Mouse (Mus musculus) spleen, adult 12 weeks (tissue): ENCODE measurements around the gene Cfap99.

Experiments used
- DNase-seq: peaks from one replicate; pipeline ENCODE4 v3.0.0; 2022; ENCODE audit warnings: low spot score

Gene Cfap99

GRCm38 (mm10) chr5:34334081-34334480, 45.7 kb downstream of the Cfap99 start:
- no peak for DNase-seq

- no peak for DNase-seq
These were observed 47.2 kb downstream of the Cfap99 start for GRCm38 (mm10) chr5:34335539-34336096.

GRCm38 (mm10) chr5:34336097-34336774, 47.8 kb downstream of the Cfap99 start, which contains the start of gene Rnf4:
Gene Rnf4, plus strand, starts transcription at chr5:34336289.
- DNase-seq, result peak; percentile 97

GRCm38 (mm10) chr5:34336775-34337450, 48.5 kb downstream of the Cfap99 start:
- peak; percentile 63 for DNase-seq

- no peak for DNase-seq
These were observed 51.8 kb downstream of the Cfap99 start for GRCm38 (mm10) chr5:34340246-34340645.

- no peak for DNase-seq
These were observed 63.8 kb downstream of the Cfap99 start for GRCm38 (mm10) chr5:34352084-34352631.

- no peak for DNase-seq
These were observed 71.9 kb downstream of the Cfap99 start for GRCm38 (mm10) chr5:34360261-34360660.

- DNase-seq, result no peak
These were observed 74.7 kb downstream of the Cfap99 start for GRCm38 (mm10) chr5:34363115-34363514.

- DNase-seq, result peak; percentile 2
These were observed 80.3 kb downstream of the Cfap99 start for GRCm38 (mm10) chr5:34368551-34369290.

GRCm38 (mm10) chr5:34369341-34370021, 81.1 kb downstream of the Cfap99 start, which contains the start of gene Fam193a:
Gene Fam193a, plus strand, starts transcription at chr5:34369933.
- peak; percentile 94 for DNase-seq

GRCm38 (mm10) chr5:34370022-34370823, 81.8 kb downstream of the Cfap99 start:
- DNase-seq, result peak; percentile 43

GRCm38 (mm10) chr5:34370840-34371239, 82.4 kb downstream of the Cfap99 start:
- no peak for DNase-seq

GRCm38 (mm10) chr5:34372141-34372540, 83.7 kb downstream of the Cfap99 start:
- DNase-seq, result no peak

GRCm38 (mm10) chr5:34372541-34372940, 84.1 kb downstream of the Cfap99 start:
- DNase-seq, result no peak
